Mouse (Mus musculus): Measurements from ENCODE around the gene Senp6.

Gene Senp6

GRCm38 (mm10) chr9:80171241-80171640 lies 104.5 kb downstream of the Senp6 start:
- no peak for DNase-seq (ENCODE audit: low read depth, low spot score)

- no peak for DNase-seq (ENCODE audit: low read depth, low spot score)
These were observed 105.9 kb downstream of the Senp6 start for GRCm38 (mm10) chr9:80172396-80173222.

- no peak for DNase-seq (ENCODE audit: low read depth, low spot score)
These were observed 106.9 kb downstream of the Senp6 start for GRCm38 (mm10) chr9:80173629-80174028.

- no peak for DNase-seq (ENCODE audit: low read depth, low spot score)
These were observed 110.2 kb downstream of the Senp6 start for GRCm38 (mm10) chr9:80176696-80177478.

GRCm38 (mm10) chr9:80178670-80179069 lies 112.0 kb downstream of the Senp6 start:
- no peak for DNase-seq (ENCODE audit: low read depth, low spot score)

GRCm38 (mm10) chr9:80179688-80180087 lies 113.0 kb downstream of the Senp6 start:
- DNase-seq (ENCODE audit: low read depth, low spot score) = no peak

GRCm38 (mm10) chr9:80180771-80181170 lies 114.1 kb downstream of the Senp6 start:
- no peak for DNase-seq (ENCODE audit: low read depth, low spot score)

- DNase-seq (ENCODE audit: low read depth, low spot score) = no peak
These were observed 115.0 kb downstream of the Senp6 start for GRCm38 (mm10) chr9:80181692-80182091.

- no peak for DNase-seq (ENCODE audit: low read depth, low spot score)
These were observed 117.4 kb downstream of the Senp6 start for GRCm38 (mm10) chr9:80184138-80184537.

- no peak for DNase-seq (ENCODE audit: low read depth, low spot score)
These were observed 119.0 kb downstream of the Senp6 start for GRCm38 (mm10) chr9:80185737-80186136.

- no peak for DNase-seq (ENCODE audit: low read depth, low spot score)
These were observed 120.0 kb downstream of the Senp6 start for GRCm38 (mm10) chr9:80186693-80187092.

GRCm38 (mm10) chr9:80188324-80188893 lies 121.7 kb downstream of the Senp6 start:
- DNase-seq (ENCODE audit: low read depth, low spot score) = no peak

- no peak for DNase-seq (ENCODE audit: low read depth, low spot score)
These were observed 124.5 kb downstream of the Senp6 start for GRCm38 (mm10) chr9:80191240-80191639.

GRCm38 (mm10) chr9:80192324-80192723 lies 125.6 kb downstream of the Senp6 start:
- no peak for DNase-seq (ENCODE audit: low read depth, low spot score)

GRCm38 (mm10) chr9:80194446-80194845 lies 127.7 kb downstream of the Senp6 start:
- no peak for DNase-seq (ENCODE audit: low read depth, low spot score)

Data from ES-CJ7 (cell line).